Mouse (Mus musculus) megakaryocyte, adult 5-6 weeks (primary cell): ENCODE results near the gene Tmem169. TPM values are rescaled to one million over a fixed set of nuclear protein-coding genes. Genes with fewer than 3 reads are reported as not detected.

Experiments used
- ATAC-seq: 2 replicates; pipeline ENCODE4 v1.8.0; 2016; ENCODE audit warnings: mild to moderate bottlenecking, inconsistent platforms; ENCODE audit not compliant: poor library complexity, severe bottlenecking
- total RNA-seq, 2 experiments: library from RNA; stranded (forward) in 1 of 2; stranded (reverse) in 1 of 2; fragments of 153-499, 151-499 nt in 1 of 2; fragments of 221-1000, 200-1000 nt in 1 of 2; gene quantifications; 2 replicates each; pipeline versions ENCODE4 v1.2.3 to v1.2.4; 2015 to 2017

Gene Tmem169
- total RNA-seq, 2 experiments from 2014 or later = not detected

- peak; percentile 81 for ATAC-seq
These were observed 36.6 kb downstream of the Tmem169 start for GRCm38 (mm10) chr1:72320759-72321158.

GRCm38 (mm10) chr1:72323248-72323647, 39.1 kb downstream of the Tmem169 start:
- no peak for ATAC-seq

DNA sequence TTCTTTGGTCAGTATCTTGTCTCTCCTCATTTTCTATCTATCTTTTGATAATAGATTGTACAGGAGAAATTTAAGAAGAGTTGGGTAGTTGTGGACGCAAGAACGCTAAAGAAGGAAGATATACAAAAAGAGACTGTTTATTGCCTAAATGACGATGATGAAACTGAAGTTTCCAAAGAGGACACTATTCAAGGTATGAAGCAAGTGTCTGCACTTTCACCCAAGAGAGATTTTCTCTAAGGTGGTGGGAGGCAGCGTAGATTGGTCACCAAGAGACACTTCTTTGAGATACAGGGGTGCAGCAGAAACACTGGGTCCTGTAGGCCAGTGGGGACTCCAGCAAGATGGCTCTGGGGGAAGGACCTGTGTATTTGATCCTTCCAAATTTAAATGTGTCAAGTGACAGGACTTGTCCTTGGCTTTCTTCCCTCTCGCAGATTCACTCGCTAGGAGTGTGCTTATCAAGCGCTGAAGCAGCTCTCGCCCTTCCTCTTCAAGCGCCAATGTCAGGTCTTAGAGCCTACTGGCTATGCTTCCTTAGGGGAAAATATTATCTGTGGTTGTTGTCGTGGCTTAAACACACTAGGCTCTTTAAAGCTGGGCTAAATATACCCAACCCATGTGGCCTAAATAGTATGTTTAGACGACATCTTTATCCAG, 42.1 kb downstream of the Tmem169 start:
- ATAC-seq = peak; percentile 75

GRCm38 (mm10) chr1:72334807-72335206, 50.6 kb downstream of the Tmem169 start:
- ATAC-seq = no peak

DNA sequence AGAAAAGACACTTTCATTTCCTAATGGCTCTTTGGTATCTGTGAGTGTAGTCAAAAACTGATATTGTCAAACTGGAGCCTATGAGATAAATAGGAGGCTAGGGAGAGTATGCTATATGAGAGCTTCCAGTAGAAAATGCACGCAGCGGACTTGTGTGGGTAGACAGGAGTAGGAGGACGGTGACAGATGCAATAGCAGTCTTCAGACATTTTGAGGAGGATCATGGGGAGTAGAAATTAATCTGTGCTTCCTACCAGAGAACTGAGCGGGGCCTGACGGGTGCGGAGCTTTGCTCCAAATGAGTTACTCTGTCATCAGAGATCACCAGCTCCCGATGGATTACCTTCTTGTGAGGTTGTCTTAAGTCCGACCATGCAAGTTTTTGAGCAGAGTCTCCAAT, 52.6 kb downstream of the Tmem169 start:
- ATAC-seq = no peak

DNA sequence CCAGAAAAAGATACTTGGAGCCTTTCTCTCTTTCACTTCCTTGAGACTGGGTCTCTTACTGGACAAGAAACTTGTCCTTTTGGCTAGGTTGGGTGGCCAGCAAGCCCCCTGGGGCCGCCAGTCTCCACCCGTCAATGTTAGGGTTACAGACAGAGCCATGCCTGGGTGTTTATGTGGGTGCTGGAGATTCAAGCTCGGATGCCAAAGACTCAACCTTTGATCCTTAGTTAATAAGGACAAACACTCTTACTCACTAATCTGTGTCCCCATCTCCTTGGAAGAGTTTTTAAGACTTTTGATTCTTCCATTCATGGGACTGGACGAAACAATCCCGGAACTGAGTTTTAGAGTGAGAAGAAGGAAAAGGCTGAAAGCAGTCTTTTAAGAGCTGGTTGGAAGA, 54.2 kb downstream of the Tmem169 start:
- no peak for ATAC-seq

DNA sequence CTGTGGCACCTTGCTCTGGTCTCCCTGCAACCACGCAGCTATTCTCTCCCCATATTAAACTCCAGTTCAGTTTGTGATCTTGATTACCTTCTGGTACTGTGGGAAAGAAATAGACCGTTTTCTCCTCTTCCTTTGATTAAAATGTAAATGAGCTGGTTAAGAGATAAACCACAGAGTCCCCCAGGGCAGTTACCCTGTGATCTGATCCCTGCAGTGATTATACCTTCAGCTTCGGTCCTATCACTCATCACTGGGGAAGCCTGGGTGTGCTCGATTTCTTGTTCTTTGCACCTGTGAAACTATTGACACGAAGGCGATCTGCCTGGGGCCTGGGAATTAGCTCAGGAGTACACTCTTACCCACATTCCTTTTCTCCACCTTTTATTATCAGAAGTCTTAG, 63.7 kb downstream of the Tmem169 start:
- no peak for ATAC-seq

Other genes with a start within 250 kb of the Tmem169 start
- gene Mreg, start 72.1 kb upstream of the Tmem169 start, total RNA-seq (2015) = 0.18 and 1.6 TPM in 2 replicates
- 0.37 and 1.1 TPM in 2 replicates for gene Mreg, start 72.1 kb upstream of the Tmem169 start, total RNA-seq (2017)
- 0.29 and 0.66 TPM in 2 replicates for gene Pecr, start 55 bp upstream of the Tmem169 start, total RNA-seq (2015)
- 0.45 and 1.3 TPM in 2 replicates for gene Pecr, start 55 bp upstream of the Tmem169 start, total RNA-seq (2017)
- 0.31 and 0.50 TPM in 2 replicates for gene Xrcc5, start 23.1 kb downstream of the Tmem169 start, total RNA-seq (2015)
- gene Xrcc5, start 23.1 kb downstream of the Tmem169 start, total RNA-seq (2017) = 0.77 and 2.9 TPM in 2 replicates